Mouse (Mus musculus) ES-Bruce4 (cell line): ENCODE measurements around the gene Dbndd2.
A peak's percentile ranks its signal among the peaks of the same experiment; 100 is the strongest.

Experiments used
- CTCF ChIP-seq: IDR thresholded peaks from one replicate; pipeline ENCODE4 v1.8.1; 2011; ENCODE audit warnings: low read depth, low read length
- EP300 ChIP-seq: IDR thresholded peaks from 2 replicates; pipeline ENCODE4 v1.6.1; 2011; ENCODE audit warnings: low read depth, low read length; ENCODE audit not compliant: insufficient read depth
- POLR2A ChIP-seq: IDR thresholded peaks from one replicate; pipeline ENCODE4 v1.8.1; 2011; ENCODE audit warnings: low read length; ENCODE audit not compliant: insufficient read depth

DNA sequence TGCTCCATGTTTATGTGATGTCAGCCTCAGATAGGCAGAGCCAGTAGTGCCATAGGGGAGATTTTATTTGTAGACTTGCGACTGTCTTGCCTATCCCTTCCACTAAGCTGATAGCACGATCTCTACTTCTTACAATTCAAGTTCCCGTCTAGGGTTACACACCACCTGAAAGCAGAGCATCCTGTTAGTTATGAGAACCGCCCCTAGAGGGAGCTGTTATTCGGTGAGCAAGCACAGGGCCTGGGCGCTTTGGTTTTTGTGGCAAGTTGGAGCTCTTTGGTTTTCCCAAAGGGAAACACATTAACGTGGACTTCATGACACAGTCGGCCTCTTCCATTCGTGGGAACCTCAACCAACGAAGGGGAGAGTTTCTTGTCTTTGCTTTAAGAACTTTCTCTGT is 15.7 kb upstream of the Dbndd2 start:
- no peak for TF ChIP-seq POLR2A
- TF ChIP-seq EP300: no peak
- TF ChIP-seq CTCF: peak; percentile 61
